Mouse (Mus musculus): ENCODE results near the gene Ppfia4.

DNA sequence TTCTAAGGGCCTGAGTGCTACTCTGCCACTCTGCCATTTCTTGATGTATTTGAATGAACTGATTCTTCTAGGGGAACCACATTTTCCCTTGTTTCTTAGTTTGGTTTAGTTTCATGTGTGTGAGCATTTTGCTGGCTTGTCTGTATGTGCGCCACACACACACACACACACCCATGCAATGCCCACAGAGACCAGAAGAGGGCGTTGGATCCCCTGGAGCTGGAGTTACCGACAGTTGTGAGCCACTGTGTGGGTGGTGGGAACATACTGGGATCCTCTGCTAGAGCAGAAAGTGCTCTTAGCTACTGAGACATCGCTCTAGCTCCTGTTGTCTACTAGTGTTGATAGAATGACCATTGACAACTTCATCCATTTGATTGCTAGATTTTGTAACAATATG, 51.2 kb downstream of the Ppfia4 start:
- TF ChIP-seq CTCF (IDR thresholded peaks at IDR 0.05; ENCODE audit: low read depth) (peak; percentile 31; the same call in 1 of the 2 replicates), EP300 (optimal IDR thresholded peaks at IDR 0.05) (no peak)
